Mouse (Mus musculus) naive thymus-derived CD4-positive, alpha-beta T cell, adult 2 months (primary cell): ENCODE data around the gene Gm9903.
A peak's percentile ranks its signal among the peaks of the same experiment; 100 is the strongest.

Experiments
- DNase-seq: peaks from one replicate; pipeline ENCODE4 v3.0.0-alpha.2; 2011; ENCODE audit warnings: low read depth

The Gm9903 gene

DNA sequence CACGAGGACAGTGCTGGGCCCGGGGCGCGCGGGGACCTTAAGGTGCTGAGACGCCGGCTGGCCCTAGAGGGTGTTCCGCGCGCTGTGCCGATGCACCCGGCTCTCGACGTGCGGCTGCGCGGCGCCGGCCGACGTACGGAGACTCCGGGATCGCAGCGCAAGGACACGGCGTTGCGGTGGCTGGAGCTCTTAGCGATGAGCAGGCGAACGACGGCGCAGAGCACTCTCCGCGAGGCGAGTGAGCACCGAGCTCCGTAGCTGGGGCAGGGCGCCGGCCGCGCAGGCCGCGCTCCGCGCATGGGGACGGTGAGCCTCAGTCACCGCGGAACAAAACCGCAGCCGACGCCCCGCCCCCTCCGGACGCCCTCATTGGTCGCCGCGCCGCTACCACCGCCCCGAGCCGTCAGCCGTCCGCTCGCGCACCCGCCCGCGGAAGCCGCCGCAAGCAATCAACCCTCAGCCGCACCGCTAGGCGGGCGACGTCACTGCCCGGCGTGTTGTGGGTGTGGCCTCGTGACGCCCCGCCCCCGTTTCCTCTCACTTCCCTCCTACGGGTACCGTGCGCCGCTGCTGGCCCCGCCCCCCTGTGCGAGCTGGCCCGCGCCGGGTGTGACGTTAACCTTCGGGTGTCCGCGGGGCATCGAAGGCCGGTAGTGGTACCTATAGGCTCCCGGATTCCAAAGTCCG lies at the start of gene Gm9903, which contains the start of gene Fam53a:
Gene Gm9903, plus strand, starts transcription at position 625 of the 687 bp plus-strand sequence.
Gene Fam53a, minus strand, starts transcription at position 335 of the 687 bp plus-strand sequence.
- peak; percentile 99 for DNase-seq

DNA sequence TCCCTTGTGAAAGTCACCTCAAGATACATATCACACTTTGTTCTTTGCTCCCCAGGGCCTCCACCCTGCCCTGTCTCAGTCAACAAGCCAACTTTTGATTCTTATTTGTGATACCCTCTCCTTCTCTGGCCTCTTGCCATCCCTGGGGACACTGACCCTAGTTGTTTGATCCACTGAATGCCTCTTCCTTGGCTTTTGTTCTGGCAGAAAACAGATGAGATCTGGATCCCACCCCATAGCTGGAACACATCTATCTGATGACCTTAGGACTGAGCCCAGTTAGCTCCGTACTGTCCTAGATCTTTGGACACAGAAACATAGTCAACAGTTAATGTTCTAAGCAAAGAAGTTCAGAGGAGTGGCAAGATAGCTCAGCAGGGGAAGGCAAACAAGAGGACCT lies 49.4 kb upstream of the Gm9903 start:
- DNase-seq = no peak

DNA sequence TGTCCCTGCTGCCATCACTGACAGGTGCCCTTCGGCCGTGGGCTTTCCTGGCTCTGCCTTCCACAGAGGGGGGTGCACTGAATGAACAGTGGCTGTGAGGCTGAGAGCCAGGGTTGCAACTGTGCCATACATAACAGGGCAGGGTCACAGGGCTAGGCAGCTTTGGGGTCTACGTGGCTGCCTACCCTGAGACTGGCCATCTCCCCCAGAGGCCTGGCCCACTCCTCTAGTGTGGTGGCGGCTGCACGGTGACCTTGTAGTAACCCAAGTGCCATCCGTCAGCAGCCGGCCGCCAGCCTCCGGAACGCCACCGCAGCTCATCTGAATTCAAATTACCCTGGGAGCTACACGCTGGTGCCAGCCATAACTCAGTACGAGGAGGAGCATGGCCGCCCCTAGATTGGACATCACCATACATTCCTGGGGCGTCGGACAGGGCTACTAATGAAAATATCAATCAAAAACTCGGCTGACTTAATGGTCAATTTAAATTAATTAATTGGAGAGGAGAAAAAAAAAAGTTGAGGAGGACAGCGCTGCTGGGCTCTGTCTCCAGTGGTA lies 42.1 kb upstream of the Gm9903 start:
- DNase-seq = no peak

DNA sequence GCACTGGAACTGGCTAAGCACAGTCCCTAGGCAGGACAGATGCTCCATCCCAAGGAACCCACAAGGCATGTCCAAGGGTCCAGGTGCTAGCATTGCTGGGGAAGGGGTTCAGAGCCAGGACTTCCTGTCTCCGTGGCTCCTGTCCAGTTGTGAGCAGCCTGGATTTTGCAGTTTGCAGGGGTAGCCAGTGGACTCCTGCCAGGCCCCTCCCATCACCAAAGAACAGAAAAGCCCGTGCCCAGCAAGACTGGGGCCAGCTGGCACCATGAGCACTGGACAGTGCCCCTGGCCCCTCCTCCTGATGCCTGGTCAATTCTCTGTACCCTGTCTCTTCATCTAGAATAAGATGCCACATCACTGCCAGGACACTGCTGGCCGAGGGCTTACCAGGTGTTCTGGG lies 41.7 kb upstream of the Gm9903 start:
- no peak for DNase-seq

DNA sequence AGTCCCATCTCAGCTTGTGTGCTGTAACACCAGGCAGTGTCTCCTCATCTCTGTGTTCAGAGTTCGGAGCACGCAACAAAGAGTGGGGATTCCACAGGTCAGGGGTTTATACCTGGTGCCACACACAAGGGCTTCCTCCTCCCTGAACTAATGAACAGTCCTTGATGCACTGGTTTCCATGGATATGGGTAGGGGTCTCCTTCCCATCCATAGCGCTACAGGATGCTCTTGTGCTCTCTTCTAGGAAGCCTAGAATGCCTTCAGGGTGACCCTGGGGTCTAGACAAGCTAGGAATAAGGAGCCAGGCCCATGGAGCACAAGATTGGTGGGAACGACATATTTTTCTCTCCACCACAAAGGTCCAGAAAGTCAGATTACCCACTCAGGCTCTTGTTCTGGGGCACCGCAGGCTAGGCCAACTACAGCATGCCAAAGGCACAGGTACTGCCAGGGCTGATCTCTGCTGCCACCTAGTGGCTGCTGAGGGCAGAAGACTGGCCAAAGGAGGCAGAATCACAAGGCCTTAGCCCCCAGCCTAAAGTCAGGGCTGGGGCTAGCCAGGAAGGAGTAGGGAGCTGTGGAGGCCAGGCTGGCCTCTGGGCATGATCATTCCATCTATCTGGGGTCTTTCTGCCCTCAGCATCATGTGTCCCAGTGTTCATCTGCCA lies 40.4 kb upstream of the Gm9903 start:
- DNase-seq = peak; percentile 82

DNA sequence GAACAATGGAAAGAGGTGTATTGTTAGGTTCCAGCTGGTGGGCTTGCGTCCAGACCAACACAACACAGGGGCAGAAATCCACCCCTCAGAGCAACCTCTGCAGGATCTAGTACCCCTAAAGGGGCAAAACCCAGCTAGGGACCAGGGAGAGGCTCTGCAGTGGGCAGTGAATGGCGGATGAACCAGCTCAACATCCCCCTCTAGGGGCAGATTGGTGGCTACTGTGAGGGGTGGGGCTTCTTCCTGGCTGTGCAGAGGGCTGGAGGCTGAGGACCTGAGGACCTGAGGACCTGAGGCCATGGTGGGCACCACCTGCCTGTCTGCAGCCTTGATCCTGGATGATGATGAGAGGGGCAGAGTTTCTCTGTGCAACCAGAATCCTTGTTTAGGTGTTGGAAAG lies 36.1 kb upstream of the Gm9903 start:
- DNase-seq = peak; percentile 20

DNA sequence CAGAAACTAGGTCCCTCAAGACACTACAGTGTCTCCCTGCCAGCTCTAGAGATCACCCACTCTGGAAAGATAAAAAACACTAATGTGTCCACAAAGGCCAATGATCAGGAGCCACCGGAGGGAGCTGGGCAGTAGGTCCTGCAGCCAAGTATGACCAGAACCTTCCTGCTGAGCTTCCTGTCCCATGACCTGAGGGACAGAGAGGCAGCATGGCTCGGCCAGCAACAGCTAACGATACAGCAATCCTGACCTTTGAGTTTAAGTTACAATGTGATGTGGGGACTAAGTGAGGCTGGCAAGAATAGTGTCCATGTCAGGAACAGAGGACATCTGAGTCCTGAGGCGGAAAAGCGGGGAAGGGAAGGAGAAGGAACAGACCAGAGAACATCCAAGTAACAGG lies 24.4 kb upstream of the Gm9903 start:
- no peak for DNase-seq

DNA sequence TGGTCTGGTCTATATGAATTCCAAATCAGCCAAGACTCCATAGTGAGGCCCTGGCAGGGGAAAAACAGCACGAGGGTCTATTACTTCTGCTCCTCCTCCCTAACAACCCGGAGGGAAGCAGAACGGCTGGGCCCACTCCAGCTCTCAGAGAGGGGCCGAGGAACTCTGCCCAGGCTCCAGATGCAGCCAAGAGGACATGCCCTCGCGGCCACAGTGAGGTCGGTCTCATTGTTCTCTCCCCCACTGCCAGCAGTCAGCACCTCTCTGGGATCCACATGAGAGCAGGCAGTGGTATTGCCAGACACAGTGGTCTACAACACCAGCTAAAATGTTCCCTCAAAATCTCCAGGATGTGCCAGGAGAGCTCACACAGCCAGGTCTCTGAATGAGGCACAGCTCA lies 23.1 kb upstream of the Gm9903 start:
- no peak for DNase-seq

DNA sequence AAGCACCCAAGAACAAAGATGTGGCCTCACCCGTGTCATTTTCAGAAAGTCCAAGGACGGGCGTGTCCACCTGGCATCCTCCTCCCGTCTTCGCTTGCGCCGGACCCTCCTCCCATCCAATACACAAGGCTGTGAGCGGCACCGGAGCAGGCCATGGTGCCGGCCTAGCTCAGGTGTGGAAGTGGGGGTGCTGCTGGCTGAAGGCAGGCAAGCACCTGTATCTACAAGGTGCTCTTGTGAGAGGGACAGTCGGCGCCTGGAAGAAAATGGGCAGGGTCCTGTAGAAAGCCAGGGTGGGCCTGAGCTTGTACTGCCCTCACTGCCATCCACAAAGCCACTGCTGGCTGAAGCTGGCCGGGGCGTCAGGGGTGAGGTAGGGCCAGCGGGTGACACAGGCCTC lies 22.3 kb upstream of the Gm9903 start:
- no peak for DNase-seq

DNA sequence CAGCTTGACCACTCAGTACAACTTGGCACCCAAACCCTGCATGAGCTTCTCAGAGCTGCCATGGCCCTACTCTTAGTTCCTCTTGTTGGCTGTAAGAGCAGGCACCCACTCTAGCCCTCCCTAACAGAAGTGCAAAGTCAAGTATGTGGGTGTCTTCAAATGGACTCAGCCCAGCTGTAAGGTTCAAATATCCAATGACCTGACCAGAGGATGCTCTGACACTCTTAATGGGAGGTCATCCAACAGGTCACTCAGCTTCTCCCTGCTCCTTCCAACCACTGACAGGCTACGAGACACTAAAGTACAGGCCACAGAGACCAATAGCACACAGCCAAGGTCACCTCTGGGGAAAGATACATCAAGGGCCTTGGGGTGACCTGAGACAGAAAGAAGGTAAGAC lies 20.5 kb upstream of the Gm9903 start:
- no peak for DNase-seq

DNA sequence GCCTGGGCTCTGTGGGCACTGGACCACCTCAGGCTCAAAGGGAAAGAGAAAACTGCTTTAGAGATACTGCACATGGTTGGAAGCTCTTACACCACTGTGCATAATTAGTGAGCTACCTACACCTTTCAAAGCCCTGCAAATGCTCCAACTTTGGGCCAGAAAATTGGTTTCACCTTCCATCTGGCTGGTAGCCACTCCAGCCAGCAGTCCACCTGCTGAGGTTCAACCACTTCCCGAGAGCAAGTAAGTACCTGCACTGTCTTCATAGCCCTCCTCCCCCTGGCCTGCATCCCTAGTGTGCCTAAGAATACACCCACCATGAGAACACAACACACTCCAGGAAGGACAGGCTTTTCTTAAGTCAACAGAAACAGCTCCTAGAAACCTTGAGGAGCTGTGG lies 17.9 kb upstream of the Gm9903 start:
- no peak for DNase-seq

DNA sequence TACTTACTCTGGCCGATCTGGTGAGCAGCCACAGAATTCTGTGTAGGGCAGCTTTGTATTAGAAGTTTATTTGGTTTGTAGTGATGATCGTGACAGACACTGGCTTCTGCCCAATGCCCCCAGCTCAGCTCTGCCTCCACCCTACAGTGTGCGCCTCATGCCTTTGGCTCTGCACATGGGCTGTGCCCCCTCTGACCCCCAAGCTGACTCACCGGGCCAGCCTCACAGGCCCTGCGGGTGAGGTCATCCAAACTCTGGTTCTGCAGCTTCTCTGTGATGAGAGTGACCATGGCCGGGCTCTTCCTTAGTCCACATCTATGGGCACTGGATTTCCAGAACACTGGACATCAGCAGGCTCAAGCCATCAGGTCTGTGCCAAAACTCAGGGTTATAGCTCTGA lies 15.3 kb upstream of the Gm9903 start:
- no peak for DNase-seq

DNA sequence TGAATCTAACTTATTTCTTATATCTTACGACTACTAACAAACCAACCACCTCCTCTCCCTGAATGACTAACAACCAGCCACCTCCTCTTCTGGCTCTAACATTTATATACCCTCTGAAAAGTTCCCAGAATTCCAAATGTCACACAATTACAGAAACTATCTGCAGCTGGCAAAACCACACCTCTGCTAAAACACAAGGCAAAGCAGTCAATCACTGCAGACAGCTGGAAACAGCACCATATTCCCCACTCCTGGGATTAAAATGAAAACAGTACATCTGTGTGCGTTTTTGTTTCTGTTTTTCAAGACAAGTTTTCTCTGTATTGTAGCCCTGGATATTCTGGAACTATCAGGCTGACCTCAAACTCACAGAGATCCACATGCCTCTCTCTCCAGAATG lies 7.1 kb upstream of the Gm9903 start:
- DNase-seq = no peak

DNA sequence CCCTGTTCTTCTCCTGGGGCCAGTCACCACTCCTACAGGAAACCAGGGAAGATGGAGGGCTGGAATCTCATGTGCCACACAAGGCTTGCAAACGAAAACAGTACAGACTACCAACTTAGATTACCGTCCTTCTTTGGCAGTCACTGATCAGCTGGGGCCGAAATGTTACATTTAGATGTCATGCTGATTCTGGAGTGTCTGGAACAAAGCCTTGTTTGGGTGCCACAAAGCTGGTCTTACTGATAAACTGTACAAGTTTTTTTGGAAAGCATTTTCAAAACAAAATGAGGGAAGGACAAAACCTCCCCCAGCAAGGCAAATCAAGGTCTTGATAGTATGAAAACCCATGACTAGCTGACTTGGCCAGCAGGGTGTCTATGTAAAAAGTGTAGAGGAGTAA lies 6.0 kb upstream of the Gm9903 start:
- DNase-seq = no peak

DNA sequence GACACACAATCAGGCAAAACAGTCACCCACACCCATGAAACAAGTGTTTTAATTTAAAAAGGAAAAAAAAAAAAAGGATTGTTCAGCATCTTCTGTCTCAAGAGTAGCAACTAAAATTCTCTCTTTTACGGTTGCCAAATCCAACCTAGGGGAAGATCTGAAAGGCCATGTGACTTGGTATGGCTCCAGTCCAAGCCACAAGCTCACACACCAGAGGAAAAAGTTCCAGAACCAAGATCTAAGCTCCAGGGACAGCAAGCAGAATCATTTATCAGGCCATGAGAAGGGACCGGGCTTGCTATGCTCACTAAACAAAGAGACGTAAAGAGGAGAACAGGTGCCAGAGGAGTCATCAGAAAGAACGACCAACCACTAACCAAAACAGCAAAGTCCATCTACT lies 1.8 kb upstream of the Gm9903 start:
- DNase-seq = peak; percentile 49

DNA sequence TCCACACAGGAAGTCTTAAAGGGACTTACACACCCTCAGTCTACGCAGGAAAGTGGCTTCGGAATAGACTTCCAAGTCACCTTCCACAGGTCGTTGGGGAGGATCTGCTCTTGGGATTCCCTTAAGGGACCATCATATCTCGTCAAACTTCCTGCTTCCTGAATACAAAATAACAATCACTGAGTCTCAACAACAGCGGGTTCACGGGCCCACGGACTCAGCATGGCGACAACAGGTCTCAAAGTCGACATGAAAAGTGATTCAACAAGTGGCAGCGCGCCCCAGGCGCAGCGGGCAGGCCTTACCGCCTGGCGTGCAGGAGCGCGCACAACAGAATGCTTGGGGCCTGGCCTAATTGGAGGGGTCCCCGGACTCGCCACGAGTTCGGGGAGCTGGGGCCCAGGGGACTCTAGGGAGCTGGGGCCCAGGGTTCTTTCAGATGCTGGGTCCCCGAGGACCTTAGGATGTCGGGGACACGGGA lies 865 bp upstream of the Gm9903 start:
- peak; percentile 82 for DNase-seq

DNA sequence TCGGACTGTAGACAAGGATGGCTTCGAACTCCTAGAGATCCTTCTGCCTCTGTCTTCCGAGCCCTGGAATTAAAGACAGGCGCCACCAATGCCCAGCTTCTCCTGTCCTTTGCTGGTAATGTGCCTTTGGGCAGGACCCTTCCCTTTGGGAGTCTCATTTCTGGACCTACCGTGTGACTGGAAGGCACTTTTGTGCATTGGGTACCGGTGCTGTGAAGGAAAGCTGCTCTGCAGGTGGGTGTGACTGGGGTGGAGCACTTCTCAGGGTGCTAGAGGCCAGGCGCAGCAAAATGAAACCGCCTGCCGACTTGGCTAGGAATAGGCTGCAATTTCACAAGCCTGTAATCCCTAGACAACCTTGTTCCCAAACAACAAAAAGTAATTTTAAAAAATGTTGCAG lies 336 bp downstream of the Gm9903 start:
- DNase-seq = no peak

DNA sequence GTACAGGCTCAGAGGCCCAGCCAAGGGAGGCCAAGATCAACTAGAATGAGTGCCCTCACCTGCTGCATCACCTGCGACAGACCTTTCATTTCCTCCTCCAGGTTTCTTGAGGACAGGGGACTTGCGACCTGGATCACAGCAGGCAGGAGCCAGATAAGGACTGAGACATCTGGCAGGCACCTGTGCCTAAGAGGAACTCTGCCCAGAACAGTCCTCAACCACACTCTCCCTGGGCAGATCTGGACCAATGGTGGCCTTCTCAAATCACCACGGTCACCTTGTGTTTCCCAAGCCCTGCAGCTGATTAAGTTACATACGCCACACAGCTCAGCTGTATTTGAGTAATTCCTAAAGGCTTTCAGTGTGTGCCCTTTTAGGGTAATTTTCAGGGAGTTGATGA lies 890 bp downstream of the Gm9903 start:
- DNase-seq = no peak

DNA sequence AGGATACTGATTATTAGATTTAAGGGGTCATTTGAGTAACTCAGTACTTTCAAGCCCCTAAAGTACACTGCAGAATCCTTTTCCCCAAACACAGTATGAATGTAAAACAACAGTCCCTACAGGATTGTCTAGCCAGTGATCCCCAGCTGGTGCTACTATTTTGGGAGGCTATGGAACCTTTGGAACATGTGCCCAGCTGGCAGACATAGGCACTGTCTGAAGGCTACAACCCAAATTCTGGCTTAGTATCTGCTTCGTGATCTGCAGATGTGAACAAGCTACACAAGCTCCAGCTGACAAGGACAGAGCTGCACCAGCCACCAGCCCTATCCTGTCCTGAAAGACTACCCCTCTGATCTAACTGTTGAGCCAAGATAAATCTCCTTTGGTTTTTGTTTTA lies 2.8 kb downstream of the Gm9903 start:
- no peak for DNase-seq

DNA sequence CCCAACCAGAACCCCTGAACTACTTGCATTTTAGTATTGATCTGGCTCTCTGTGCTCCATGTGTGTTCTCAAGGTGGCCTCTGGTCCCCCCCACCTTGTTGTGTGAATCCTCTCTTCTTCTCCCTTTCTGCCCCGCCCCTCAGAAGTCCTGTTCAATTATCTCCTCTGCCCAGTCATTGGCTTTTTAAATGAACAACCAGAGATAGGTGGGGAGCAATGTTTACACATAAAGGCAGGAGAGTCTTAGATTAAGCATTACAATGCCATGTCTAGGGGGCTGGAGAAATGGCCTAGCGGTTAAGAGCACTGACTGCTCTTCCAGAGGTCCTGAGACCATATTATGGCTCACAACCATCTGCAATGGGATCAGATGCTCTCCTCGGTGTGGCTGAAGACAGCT lies 5.6 kb downstream of the Gm9903 start:
- no peak for DNase-seq

DNA sequence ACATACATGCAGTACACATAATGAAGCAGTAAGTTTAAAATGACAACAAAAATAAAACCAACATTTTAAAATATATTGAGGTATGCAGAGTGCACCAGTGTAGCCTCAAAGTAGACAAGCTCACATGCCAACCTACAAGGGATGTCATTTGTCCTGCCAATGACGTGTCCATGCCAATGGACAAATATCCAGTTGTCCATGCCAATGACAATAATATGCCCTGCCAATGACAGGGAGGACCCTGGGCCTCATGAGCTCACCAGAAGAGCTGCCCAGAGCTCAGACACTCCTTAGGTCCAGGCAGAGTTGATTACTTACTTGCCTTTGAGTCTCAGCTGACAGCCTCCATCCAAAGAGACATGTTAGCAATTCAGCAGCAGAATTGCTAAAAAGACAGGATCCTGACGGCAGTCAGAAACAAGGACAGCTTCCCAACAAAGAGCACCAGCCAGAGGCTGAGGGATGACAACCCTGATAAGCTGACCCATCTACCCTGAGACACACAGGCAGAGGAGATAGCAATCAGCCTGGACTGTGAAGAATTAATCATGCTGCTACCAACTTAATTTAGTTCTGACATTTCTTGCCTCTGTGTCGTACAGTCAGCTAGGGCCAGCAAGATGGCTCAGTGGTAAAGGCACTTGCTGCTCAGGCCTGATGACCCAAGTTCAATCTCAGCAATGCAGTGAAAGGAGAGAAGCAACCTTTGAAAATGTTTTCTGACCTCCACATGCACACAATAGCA lies 8.1 kb downstream of the Gm9903 start:
- DNase-seq = no peak

DNA sequence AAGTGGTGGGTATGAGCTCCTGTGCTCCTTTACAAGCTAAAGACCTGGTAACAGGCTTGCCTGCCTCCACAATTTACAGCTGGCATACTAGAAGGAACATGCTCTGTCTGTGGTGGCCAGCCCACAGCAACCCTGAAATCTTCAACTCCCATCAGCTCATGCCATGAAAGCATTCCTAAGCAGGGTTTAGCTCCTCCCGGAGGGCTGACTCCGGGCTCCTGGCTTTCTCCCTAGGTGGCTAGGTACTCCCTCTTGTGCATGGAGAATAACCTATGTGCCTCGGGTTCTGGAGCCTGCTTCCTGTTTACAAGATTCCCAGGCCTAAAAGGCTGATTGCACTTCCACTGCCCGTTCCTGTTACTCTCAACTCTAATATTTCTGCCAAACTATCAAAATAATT lies 9.1 kb downstream of the Gm9903 start:
- DNase-seq = no peak

DNA sequence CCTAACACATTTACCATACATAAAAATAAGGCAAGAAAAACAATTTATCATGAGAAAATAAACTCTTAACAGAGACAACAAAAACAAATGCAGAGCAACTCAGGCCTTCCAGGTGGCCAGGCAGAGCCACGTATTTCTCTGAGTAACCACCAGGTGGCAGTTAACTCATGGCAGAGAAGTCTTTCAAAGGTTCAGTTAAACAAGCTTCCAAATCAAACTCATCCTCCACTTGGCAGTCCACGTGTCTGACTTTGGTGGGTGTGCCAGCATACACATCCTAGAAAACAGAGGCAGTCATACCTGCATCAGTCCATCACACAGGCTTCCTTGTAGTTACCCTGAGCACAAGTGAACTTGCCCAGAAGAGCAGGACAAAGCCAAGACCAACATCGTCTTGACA lies 10.9 kb downstream of the Gm9903 start:
- DNase-seq = peak; percentile 72
